ENCODE assay signal across 8 mouse cellular contexts in genomic region chr11:44330851-44331773, GRCm38 (mm10).
DNase-seq lines count a peak whose midpoint lies in the region; ATAC-seq lines count a peak whose summit lies in the region.

No protein-coding gene starts in this region.

- no peak overlapping the region for H3K27ac ChIP-seq in heart, embryonic 12.5 days (ENCODE audit: poor library complexity, severe bottlenecking)
- H3K27ac ChIP-seq in forebrain, embryonic 11.5 days (ENCODE audit: low read depth, low read length): no peak overlapping the region
- H3K27ac ChIP-seq in hindbrain, embryonic 16.5 days (ENCODE audit: low read depth, low read length): no peak overlapping the region
- H3K27ac ChIP-seq in midbrain, embryonic 11.5 days (ENCODE audit: low read depth, low read length): no peak overlapping the region

- no peak overlapping the region for H3K4me2 ChIP-seq in heart, embryonic 12.5 days
- no peak overlapping the region for H3K4me2 ChIP-seq in forebrain, embryonic 11.5 days (ENCODE audit: low read depth, low read length, severe bottlenecking)
- H3K4me2 ChIP-seq in hindbrain, embryonic 16.5 days (ENCODE audit: low read length): peak overlapping the region; percentile 35
- H3K4me2 ChIP-seq in midbrain, embryonic 11.5 days: no peak overlapping the region

- no peak overlapping the region for H3K9ac ChIP-seq in heart, embryonic 12.5 days
- no peak overlapping the region for H3K9ac ChIP-seq in forebrain, embryonic 11.5 days (ENCODE audit: low read length)
- H3K9ac ChIP-seq in hindbrain, embryonic 16.5 days (ENCODE audit: low read depth, low read length): no peak overlapping the region
- no peak overlapping the region for H3K9ac ChIP-seq in midbrain, embryonic 11.5 days (ENCODE audit: low read length)

- peaks cover 13% of the 10 kb centered on the region for H3K27me3 ChIP-seq in heart, embryonic 12.5 days (replicated peaks)
- no peaks in the 10 kb centered on the region for H3K27me3 ChIP-seq in forebrain, embryonic 11.5 days (ENCODE audit: control insufficient read depth, insufficient read depth, low read length)
- H3K27me3 ChIP-seq in hindbrain, embryonic 16.5 days (replicated peaks; ENCODE audit: control insufficient read depth, insufficient read depth, low read length): no peaks in the 10 kb centered on the region
- H3K27me3 ChIP-seq in midbrain, embryonic 11.5 days (ENCODE audit: control insufficient read depth, insufficient read depth, low read length): no peaks in the 10 kb centered on the region

- WGBS in heart, embryonic 12.5 days: 36% methylated on average over 15 of the region's 15 CpGs
- WGBS in forebrain, embryonic 11.5 days: 42% methylated on average over 15 of the region's 15 CpGs
- 34% methylated on average over 15 of the region's 15 CpGs for WGBS in hindbrain, embryonic 16.5 days
- 46% methylated on average over 15 of the region's 15 CpGs for WGBS in midbrain, embryonic 11.5 days

- H3K9me3 ChIP-seq in heart, embryonic 12.5 days (replicated peaks): no peaks in the 10 kb centered on the region
- no peaks in the 10 kb centered on the region for H3K9me3 ChIP-seq in forebrain, embryonic 11.5 days (ENCODE audit: control insufficient read depth, low read length)
- no peaks in the 10 kb centered on the region for H3K9me3 ChIP-seq in hindbrain, embryonic 16.5 days (ENCODE audit: control insufficient read depth, low read length)
- no peaks in the 10 kb centered on the region for H3K9me3 ChIP-seq in midbrain, embryonic 11.5 days (ENCODE audit: control insufficient read depth, low read length)

- H3K4me3 ChIP-seq in heart, embryonic 12.5 days: no peak overlapping the region
- no peak overlapping the region for H3K4me3 ChIP-seq in forebrain, embryonic 11.5 days (ENCODE audit: low read depth, low read length)
- no peak overlapping the region for H3K4me3 ChIP-seq in hindbrain, embryonic 16.5 days (ENCODE audit: low read length)
- no peak overlapping the region for H3K4me3 ChIP-seq in midbrain, embryonic 11.5 days (ENCODE audit: low read depth, low read length)

- no peaks in the 10 kb centered on the region for H3K36me3 ChIP-seq in heart, embryonic 12.5 days
- H3K36me3 ChIP-seq in forebrain, embryonic 11.5 days (ENCODE audit: control insufficient read depth, insufficient read depth, low read length): no peaks in the 10 kb centered on the region
- no peaks in the 10 kb centered on the region for H3K36me3 ChIP-seq in hindbrain, embryonic 16.5 days (ENCODE audit: control insufficient read depth, insufficient read depth, low read length)
- H3K36me3 ChIP-seq in midbrain, embryonic 11.5 days (ENCODE audit: control insufficient read depth, insufficient read depth, low read length): no peaks in the 10 kb centered on the region

- no peak for ATAC-seq in heart, embryonic 12.5 days (ENCODE audit: insufficient number of reproducible peaks, low FRiP score)
- ATAC-seq in forebrain, embryonic 11.5 days (replicated peaks; ENCODE audit: low FRiP score): peak; percentile 71; the same call in 1 of the 2 replicates
- peak; percentile 85 for ATAC-seq in hindbrain, embryonic 16.5 days
- ATAC-seq in midbrain, embryonic 11.5 days (ENCODE audit: low FRiP score): peak; percentile 78

- no peaks in the 10 kb centered on the region for H3K4me1 ChIP-seq in heart, embryonic 12.5 days (replicated peaks)
- H3K4me1 ChIP-seq in forebrain, embryonic 11.5 days (replicated peaks; ENCODE audit: control insufficient read depth, insufficient read depth, low read length): no peaks in the 10 kb centered on the region
- no peaks in the 10 kb centered on the region for H3K4me1 ChIP-seq in hindbrain, embryonic 16.5 days (ENCODE audit: control insufficient read depth, insufficient read depth, low read depth, low read length)
- H3K4me1 ChIP-seq in midbrain, embryonic 11.5 days (ENCODE audit: control insufficient read depth, insufficient read depth, low read length): peaks cover 2% of the 10 kb centered on the region; the same call in 1 of the 2 replicates

- DNase-seq in heart, adult 18-20 months: peak; percentile 49 to 83
- peak; percentile 27 for DNase-seq in c-Kit-negative CD71-positive TER-119-positive erythroid progenitor cells, embryonic 14.5 days (ENCODE audit: low read depth, low spot score)
- DNase-seq in forebrain, embryonic 11.5 days (ENCODE audit: low spot score): peak; percentile 58
- DNase-seq in layer of hippocampus, postnatal 36 days: peak; percentile 18 to 50
- peak; percentile 98 for DNase-seq in midbrain, embryonic 11.5 days (ENCODE audit: low spot score, missing footprints)
- DNase-seq in spleen, postnatal 10 days (ENCODE audit: low spot score in 2 of 2): peak; percentile 24 to 69

Comparison
In these comparisons a context has a peak if more than half of its experiments do, and no peak if none do; other contexts are left out.
1. DNase-seq: peak in every context shown above with its lines; median percentile 98 in midbrain, embryonic 11.5 days; 66 in heart, adult 18-20 months; 58 in forebrain, embryonic 11.5 days; 46 in spleen, postnatal 10 days; 34 in layer of hippocampus, postnatal 36 days; 27 in c-Kit-negative CD71-positive TER-119-positive erythroid progenitor cells, embryonic 14.5 days.